Mouse (Mus musculus): Measurements from ENCODE around the gene Isca1. TPM values are rescaled to one million over a fixed set of nuclear protein-coding genes. Genes with fewer than 3 reads are reported as not detected.

Gene Isca1
- polyA plus RNA-seq (2015; fragmentation: Illumina TruSeq; extraction: RNeasy Lipid Tissue Mini Kit (QIAGEN cat#74804); ENCODE audit: low read depth, low replicate concordance): 237 TPM

DNA sequence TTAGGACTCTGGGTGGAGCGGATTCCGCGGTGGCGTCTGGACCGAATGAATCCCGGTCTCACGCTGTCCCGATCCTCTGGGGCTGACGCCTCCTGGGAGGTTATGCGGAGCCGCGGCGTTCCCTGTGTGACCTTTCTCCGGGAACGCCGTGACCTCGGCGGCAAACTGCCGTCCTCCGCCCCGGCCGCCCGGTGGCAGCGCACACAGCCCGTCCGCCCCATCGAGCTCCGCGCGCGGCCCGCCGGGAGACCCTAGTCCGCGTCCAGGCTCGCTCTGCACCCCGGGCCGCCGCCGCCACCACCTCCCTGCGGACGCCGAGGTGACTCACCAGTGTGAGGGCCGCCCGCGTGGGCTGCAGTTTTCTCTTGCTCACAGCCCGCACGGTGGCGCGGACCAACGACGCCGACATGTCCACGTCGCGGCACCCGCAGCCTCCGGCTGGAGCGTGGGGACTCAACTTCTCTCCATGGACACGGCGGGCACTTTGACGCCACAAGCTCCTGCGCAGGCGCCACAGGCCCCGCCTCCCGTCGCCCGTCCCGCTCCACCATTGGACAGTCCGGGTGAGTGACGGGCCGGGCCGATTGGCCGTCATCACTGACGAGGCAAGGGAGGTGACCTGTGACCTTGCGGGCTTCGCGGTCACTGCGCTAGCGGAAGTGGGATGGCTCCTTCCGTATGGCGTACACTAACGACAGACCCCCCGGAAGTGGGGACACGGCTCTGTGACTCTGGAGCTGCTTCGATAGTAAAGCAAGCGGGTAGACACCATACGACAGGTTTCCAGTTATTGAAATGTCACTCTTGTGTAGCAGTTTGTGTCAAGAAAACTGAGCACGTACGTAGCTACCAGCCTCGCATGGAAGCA, at the start of gene Isca1:
Isca1 (minus strand) TSS at position 515 of the 868 bp plus-strand sequence.

DNA sequence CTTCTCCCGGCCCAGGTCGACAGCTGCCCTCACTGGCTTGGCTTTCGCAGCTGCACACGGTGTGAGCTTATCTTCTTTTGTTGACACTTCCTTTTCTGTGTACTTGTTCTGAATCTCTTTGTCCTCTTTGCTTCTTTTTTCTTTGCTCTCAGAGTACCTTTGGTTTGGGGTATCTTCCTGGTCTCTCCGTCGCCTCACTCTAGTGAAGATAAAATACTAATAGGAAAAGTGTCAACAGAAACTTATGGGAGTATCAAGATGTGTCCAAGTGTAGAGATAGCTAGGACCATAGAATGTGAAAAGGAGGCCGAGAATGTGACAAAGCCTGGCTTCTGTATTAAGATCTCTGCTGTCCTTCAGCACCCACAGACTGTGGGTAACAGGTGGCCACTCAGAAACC, 12.5 kb upstream of the Isca1 start, which contains the start of gene Gm49354:
Gm49354 (minus strand) TSS at position 101 of the 400 bp plus-strand sequence.

DNA sequence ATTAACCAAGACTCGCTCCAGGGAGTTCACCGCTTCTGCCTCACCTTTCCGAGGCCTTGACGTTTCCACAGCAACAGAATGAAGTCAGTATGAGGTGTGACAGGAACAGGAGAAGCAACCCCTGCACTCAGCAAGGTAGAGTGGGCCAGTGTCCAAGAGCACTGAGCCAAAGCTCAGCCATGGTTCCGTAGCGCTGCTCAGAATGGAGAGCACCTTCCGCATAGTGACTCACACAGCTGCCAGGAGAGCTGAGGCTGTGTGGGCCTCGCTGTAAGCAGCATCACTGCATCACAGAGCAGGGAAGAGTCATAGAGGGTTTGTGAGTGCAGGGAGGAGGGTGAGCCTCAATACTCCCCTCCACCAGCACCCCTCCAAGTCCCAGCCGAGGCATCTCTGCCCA, 22.9 kb downstream of the Isca1 start, which contains the start of gene 1700014D04Rik:
1700014D04Rik (minus strand) TSS at position 42 of the 400 bp plus-strand sequence.

DNA sequence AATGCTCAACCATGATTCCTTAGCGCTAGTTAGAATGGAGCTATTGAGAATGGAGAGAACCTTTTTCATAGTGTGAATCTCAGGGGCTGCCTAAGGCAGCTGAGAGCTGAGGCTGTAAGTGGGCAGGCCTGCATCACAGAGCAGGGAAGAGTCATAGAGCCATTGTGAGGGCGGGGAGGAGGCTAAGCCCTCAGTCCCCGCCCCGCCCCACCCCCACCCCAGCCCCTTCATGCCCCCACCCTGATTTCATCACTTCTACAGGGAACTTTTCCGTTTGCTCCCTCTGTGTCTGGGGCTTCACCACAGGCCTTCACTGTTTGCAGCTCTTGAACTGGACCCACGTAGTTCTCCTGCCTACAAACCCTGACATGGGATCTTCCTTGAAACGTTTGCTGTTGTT, 38.0 kb downstream of the Isca1 start, which contains the start of gene Spata31d1d:
Spata31d1d (minus strand) TSS at position 101 of the 400 bp plus-strand sequence.

DNA sequence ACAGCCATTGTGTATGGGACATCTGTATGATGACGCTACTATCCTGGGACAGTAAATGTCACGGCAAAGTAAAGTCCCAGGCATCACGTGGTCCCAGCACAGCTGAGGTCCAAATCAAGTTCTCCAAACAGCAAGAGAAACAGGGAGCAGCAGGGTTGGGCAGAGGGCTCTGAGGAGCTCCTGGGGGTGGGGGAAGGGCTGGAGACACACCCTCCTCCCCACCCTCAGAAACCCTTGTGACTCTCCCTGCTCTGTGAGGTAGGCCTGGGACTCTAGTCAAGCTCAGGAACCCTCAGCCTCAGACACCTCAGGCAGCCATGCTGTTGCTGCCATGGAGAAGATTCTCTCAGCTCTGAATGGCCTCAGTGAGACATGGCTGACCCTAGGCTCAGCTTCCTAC, 57.6 kb downstream of the Isca1 start, which contains the start of gene Spata31d1b:
Spata31d1b (plus strand) TSS at position 301 of the 400 bp plus-strand sequence.

DNA sequence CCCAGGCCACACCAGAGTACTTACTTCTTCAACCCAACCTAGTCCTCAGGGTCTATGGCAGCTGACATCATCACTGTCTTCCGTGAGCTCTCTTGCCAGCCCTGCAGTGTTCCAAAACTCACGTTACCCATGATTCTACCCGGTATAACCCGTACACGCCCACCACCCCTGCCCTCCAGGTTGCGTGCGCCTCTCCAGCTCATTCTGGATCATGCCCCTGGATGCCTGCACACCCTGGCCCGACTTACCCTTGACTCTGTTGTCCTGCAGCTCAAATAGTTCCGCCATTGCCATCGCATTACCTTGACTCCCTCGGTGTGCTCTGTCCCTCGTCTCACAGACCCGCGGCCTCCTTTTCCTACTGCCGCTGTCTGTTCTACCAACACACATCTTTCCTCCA, 59.4 kb downstream of the Isca1 start, which contains the start of gene Spata31d1a:
Spata31d1a (minus strand) TSS at position 101 of the 400 bp plus-strand sequence.

Other genes starting within 250 kb of the Isca1 start
- gene Agtpbp1, start 184.6 kb downstream of the Isca1 start, polyA plus RNA-seq (2015; fragmentation: Illumina TruSeq; extraction: RNeasy Lipid Tissue Mini Kit (QIAGEN cat#74804); ENCODE audit: low read depth, low replicate concordance): 164 TPM
- gene Naa35, start 184.6 kb downstream of the Isca1 start, polyA plus RNA-seq (2015; fragmentation: Illumina TruSeq; extraction: RNeasy Lipid Tissue Mini Kit (QIAGEN cat#74804); ENCODE audit: low read depth, low replicate concordance): 56.5 TPM
- 20.0 TPM for gene Golm1, start 94.0 kb downstream of the Isca1 start, polyA plus RNA-seq (2015; fragmentation: Illumina TruSeq; extraction: RNeasy Lipid Tissue Mini Kit (QIAGEN cat#74804); ENCODE audit: low read depth, low replicate concordance)
- gene 4921517D22Rik, start 75.7 kb downstream of the Isca1 start, polyA plus RNA-seq (2015; fragmentation: Illumina TruSeq; extraction: RNeasy Lipid Tissue Mini Kit (QIAGEN cat#74804); ENCODE audit: low read depth, low replicate concordance): not detected
- gene Spata31d1a, start 59.5 kb downstream of the Isca1 start, polyA plus RNA-seq (2015; fragmentation: Illumina TruSeq; extraction: RNeasy Lipid Tissue Mini Kit (QIAGEN cat#74804); ENCODE audit: low read depth, low replicate concordance): not detected
- not detected for gene Spata31d1b, start 57.5 kb downstream of the Isca1 start, polyA plus RNA-seq (2015; fragmentation: Illumina TruSeq; extraction: RNeasy Lipid Tissue Mini Kit (QIAGEN cat#74804); ENCODE audit: low read depth, low replicate concordance)
- 0.10 TPM for gene Spata31d1d, start 38.1 kb downstream of the Isca1 start, polyA plus RNA-seq (2015; fragmentation: Illumina TruSeq; extraction: RNeasy Lipid Tissue Mini Kit (QIAGEN cat#74804); ENCODE audit: low read depth, low replicate concordance)
- 0.73 TPM for gene 1700014D04Rik, start 23.1 kb downstream of the Isca1 start, polyA plus RNA-seq (2015; fragmentation: Illumina TruSeq; extraction: RNeasy Lipid Tissue Mini Kit (QIAGEN cat#74804); ENCODE audit: low read depth, low replicate concordance)
- gene Gm49354, start 12.4 kb upstream of the Isca1 start, polyA plus RNA-seq (2015; fragmentation: Illumina TruSeq; extraction: RNeasy Lipid Tissue Mini Kit (QIAGEN cat#74804); ENCODE audit: low read depth, low replicate concordance): not detected
- 42.0 TPM for gene Tut7, start 53.3 kb upstream of the Isca1 start, polyA plus RNA-seq (2015; fragmentation: Illumina TruSeq; extraction: RNeasy Lipid Tissue Mini Kit (QIAGEN cat#74804); ENCODE audit: low read depth, low replicate concordance)